Mouse (Mus musculus): Measurements from ENCODE around the gene Robo2. TPM values are rescaled to one million over a fixed set of nuclear protein-coding genes. Genes with fewer than 3 reads are reported as not detected.

The Robo2 gene
- polyA plus RNA-seq, 1 experiment from 2014 or later: 121 TPM

DNA sequence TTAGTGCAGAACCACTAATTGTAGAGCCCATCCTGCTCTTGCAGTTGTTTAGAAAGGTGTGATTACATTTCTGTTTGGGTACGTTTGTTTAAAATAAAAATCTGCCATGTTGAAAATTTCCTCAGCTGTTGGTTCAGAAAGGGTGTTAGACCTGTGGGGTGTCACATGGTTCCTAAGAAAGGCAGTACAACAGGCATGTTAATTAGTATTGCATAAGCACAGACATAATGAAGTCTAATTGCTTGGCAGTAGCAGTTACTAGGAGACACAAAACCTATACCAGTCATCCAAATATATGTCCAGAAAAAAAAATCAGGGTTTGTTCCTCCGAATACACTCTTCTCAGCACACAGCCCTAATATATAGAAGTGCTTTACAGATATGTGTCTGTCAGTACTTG is 220.0 kb downstream of the Robo2 start:
- Histone ChIP-seq H3K4me3 (no peak overlapping the region), H3K4me2 (no peak overlapping the region), H3K27ac (no peak overlapping the region), H3K9ac (no peak overlapping the region), H3K4me1 (no peaks in the 10 kb centered on the region), H3K36me3 (no peaks in the 10 kb centered on the region), H3K27me3 (no peaks in the 10 kb centered on the region), H3K9me3 (no peaks in the 10 kb centered on the region)
- WGBS: 86% methylated on average over 2 of the region's 2 CpGs
- ATAC-seq (ENCODE audit: insufficient number of reproducible peaks, insufficient read depth, low FRiP score, low TSS enrichment, low read depth): no peak

DNA sequence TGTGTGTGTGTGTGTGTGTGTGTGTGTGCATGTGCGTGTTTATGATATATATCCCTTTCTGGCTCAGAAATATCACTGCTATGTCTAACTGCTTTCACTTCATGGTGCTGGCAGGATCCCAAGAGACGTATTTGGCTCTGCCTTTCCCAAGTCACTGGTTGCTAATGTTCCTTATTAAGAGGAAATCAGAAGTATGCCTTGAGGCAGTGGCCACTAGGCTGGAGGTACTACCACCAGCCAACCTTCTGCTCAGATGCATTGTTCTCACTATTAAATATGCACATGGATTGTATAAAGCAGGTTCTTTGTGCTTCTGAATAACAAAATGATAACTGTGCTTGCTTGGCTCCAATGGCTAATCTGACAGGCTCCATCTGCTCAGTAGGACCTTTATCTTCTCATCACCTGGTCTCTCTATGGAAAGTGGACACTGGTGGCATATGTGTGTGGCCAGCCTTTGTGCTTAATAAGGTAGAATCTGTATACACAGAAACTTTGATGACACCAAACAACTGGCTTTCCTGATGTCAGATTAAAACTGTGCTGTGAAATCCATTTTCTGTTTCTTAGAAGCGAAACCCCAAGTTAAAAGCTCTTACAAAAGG is 229.0 kb downstream of the Robo2 start:
- no peak for ATAC-seq (ENCODE audit: insufficient number of reproducible peaks, insufficient read depth, low FRiP score, low TSS enrichment, low read depth)
- WGBS: 63% methylated on average over 3 of the region's 3 CpGs
- Histone ChIP-seq H3K36me3 (no peaks in the 10 kb centered on the region), H3K9me3 (no peaks in the 10 kb centered on the region), H3K9ac (no peak overlapping the region), H3K4me1 (peaks cover 4% of the 10 kb centered on the region; the same call in 1 of the 2 replicates), H3K4me2 (no peak overlapping the region), H3K27me3 (no peaks in the 10 kb centered on the region), H3K27ac (no peak overlapping the region), H3K4me3 (no peak overlapping the region)

DNA sequence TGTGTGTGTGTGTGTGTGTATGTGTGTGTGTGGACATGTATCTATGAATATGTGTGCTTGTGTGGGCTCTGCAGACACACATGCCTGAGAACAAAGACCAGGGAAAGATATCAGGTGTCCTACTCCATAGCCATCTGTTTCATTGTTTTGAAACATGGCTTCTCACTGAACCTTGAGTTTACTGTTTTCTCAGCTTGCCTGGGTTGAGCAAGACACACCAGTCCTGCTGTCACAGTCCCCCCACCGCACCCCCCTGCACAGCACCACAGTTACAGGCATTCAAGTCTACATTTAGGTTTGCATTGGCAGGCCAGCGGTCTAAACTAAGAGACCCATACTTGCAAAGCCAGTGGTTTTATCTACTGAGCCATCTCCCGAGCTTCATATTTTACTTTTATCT is 239.0 kb downstream of the Robo2 start:
- no peak overlapping the region for H3K4me2 ChIP-seq
- H3K9me3 ChIP-seq: no peaks in the 10 kb centered on the region
- H3K9ac ChIP-seq: no peak overlapping the region
- 73% methylated on average over 3 of the region's 3 CpGs for WGBS
- H3K4me3 ChIP-seq: no peak overlapping the region
- H3K4me1 ChIP-seq: 0 out of 2 replicates have a peak, but pooled peaks cover 3% of the 10 kb centered on the region
- no peaks in the 10 kb centered on the region for H3K27me3 ChIP-seq
- no peak overlapping the region for H3K27ac ChIP-seq
- H3K36me3 ChIP-seq: no peaks in the 10 kb centered on the region
- no peak for ATAC-seq (ENCODE audit: insufficient number of reproducible peaks, insufficient read depth, low FRiP score, low TSS enrichment, low read depth)

DNA sequence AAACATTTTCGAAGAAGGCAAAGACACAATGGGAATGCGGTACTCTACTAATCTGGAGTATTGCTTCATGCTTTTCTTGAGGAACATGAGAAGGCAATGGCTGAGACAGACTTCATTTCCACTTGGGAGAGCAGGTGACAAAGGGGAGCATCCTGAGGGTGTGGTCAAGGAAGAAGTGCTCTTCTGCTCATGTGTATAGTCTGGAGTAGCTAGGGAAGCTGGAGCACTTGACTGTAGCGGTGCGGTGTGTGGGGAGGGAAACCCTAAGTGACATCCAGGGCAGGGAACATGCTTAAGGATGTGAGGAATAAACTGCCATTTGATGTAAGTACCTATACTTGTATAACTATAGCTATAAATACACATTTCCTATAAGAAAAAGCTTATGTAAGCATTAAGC is 242.0 kb downstream of the Robo2 start:
- no peak for ATAC-seq (ENCODE audit: insufficient number of reproducible peaks, insufficient read depth, low FRiP score, low TSS enrichment, low read depth)
- Histone ChIP-seq H3K27me3 (no peaks in the 10 kb centered on the region), H3K9me3 (no peaks in the 10 kb centered on the region), H3K9ac (no peak overlapping the region), H3K4me1 (peaks cover 3% of the 10 kb centered on the region; the same call in 1 of the 2 replicates), H3K36me3 (no peaks in the 10 kb centered on the region), H3K4me2 (no peak overlapping the region), H3K4me3 (no peak overlapping the region), H3K27ac (peak overlapping the region; percentile 44; the same call in 1 of the 2 replicates)
- 93% methylated on average over 4 of the region's 4 CpGs for WGBS

DNA sequence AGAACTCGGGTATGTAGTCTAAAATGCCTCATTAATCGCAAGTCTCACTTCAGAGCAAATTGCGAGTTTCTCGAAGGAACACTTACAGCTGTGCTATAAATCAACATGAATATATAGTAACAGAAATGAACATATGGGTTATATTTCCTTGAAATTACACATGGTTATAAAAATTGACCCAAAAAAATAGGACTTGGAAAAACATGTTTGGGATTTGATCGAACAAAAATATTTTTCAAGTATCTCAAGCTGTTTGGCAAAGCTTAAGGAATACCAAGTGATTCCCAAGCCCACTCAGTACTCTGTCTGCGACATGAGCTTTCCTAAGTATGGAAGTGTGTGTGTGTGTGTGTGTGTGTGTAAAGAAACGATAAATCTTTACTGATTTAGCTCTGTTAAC is 242.5 kb downstream of the Robo2 start:
- ATAC-seq (ENCODE audit: insufficient number of reproducible peaks, insufficient read depth, low FRiP score, low TSS enrichment, low read depth): no peak
- Histone ChIP-seq H3K4me1 (peaks cover 3% of the 10 kb centered on the region; the same call in 1 of the 2 replicates), H3K27me3 (no peaks in the 10 kb centered on the region), H3K9me3 (no peaks in the 10 kb centered on the region), H3K9ac (no peak overlapping the region), H3K4me2 (no peak overlapping the region), H3K27ac (no peak overlapping the region), H3K4me3 (no peak overlapping the region), H3K36me3 (no peaks in the 10 kb centered on the region)
- 46% methylated on average over 7 of the region's 7 CpGs for WGBS

DNA sequence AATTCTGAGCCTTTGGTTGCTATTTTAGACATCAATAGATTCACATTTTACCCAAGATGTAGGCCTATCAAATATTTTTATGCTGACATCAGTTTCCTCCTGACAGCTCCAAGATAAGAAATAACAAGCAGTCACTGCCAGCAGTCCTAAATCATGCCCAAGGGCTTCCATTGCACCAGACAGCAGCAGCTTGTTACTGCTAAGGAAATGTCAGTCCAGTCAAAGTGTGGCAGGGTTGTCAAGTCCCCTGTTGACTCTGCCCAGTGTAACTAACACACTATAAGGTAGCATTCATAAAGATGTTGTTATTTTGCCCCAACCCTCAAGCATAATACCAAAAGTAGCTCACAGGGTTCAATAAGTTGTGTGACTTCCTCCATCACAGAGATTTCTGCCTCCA is 243.8 kb downstream of the Robo2 start:
- no peaks in the 10 kb centered on the region for H3K36me3 ChIP-seq
- no peak overlapping the region for H3K9ac ChIP-seq
- H3K9me3 ChIP-seq: no peaks in the 10 kb centered on the region
- no peak for ATAC-seq (ENCODE audit: insufficient number of reproducible peaks, insufficient read depth, low FRiP score, low TSS enrichment, low read depth)
- no peaks in the 10 kb centered on the region for H3K27me3 ChIP-seq
- H3K27ac ChIP-seq: no peak overlapping the region
- no peak overlapping the region for H3K4me3 ChIP-seq
- peaks cover 3% of the 10 kb centered on the region; the same call in 1 of the 2 replicates for H3K4me1 ChIP-seq
- H3K4me2 ChIP-seq: no peak overlapping the region

DNA sequence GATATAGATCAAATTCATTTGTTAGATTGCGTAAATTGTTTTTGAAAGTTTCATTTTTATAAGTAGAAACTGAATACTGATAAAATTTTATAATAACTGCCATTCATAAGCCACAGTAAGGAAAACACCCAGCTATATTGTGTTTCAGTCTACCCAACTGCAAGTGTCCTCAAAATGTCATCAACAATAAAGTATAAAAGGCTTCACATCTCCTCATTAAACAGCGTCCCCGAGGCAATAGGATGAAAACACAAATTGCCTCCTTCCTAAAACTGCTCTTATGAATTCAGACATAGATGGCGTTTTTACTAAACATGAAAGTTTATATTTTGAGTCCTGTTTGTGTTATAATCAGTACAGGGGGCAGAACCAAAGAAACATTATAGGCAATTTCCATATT is 249.6 kb downstream of the Robo2 start:
- Histone ChIP-seq H3K4me3 (no peak overlapping the region), H3K36me3 (no peaks in the 10 kb centered on the region), H3K4me1 (no peaks in the 10 kb centered on the region; the same call in 1 of the 2 replicates), H3K27me3 (no peaks in the 10 kb centered on the region), H3K9ac (no peak overlapping the region), H3K27ac (no peak overlapping the region), H3K9me3 (no peaks in the 10 kb centered on the region), H3K4me2 (no peak overlapping the region)
- WGBS: 69% methylated on average over 4 of the region's 4 CpGs
- ATAC-seq (ENCODE audit: insufficient number of reproducible peaks, insufficient read depth, low FRiP score, low TSS enrichment, low read depth): no peak

DNA sequence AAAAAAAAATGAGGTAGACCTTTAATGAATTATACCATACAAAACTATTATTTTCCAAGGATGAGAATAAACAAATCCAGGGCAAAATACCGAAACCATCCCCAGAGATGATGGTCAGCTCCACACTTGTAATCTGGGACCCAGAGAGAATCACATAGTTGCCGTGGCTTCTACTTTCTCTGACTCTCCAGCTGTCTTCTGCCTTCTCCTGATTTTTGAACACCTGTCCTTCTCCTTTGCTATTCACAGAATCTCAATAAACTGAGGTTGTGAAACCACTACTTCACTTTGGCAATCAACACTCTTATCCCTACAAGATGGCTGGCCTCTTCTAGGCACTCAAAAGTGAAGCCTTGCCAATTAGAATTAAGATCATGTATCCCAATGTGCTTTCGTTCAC is 252.4 kb downstream of the Robo2 start:
- Histone ChIP-seq H3K4me2 (no peak overlapping the region), H3K27ac (no peak overlapping the region), H3K4me3 (no peak overlapping the region), H3K27me3 (no peaks in the 10 kb centered on the region), H3K9ac (no peak overlapping the region), H3K9me3 (no peaks in the 10 kb centered on the region), H3K36me3 (no peaks in the 10 kb centered on the region), H3K4me1 (no peaks in the 10 kb centered on the region)
- 81% methylated on average over 3 of the region's 3 CpGs for WGBS
- ATAC-seq (ENCODE audit: insufficient number of reproducible peaks, insufficient read depth, low FRiP score, low TSS enrichment, low read depth): no peak

DNA sequence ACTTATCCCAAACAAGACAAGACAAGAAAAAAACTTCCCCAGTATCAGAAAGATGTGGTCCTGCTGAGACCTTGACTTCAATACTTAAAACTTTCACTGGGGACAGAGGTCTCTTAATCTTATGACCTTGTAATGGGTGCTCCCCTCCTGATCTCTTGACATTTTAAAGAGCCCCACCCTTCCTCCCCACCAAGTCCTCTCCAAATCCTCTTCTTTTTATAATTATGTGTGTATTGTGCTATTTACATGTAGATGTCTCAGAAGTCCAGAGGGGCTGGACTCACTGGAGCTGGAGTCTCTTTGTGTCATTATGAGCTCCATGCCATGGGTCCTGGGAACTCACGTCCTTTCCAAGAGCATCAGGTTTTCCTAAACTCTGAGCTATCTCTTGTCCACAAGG is 275.4 kb downstream of the Robo2 start:
- Histone ChIP-seq H3K4me3 (no peak overlapping the region), H3K27ac (no peak overlapping the region), H3K27me3 (no peaks in the 10 kb centered on the region), H3K4me1 (peaks cover 9% of the 10 kb centered on the region), H3K9me3 (no peaks in the 10 kb centered on the region), H3K4me2 (no peak overlapping the region), H3K36me3 (no peaks in the 10 kb centered on the region), H3K9ac (no peak overlapping the region)
- WGBS: 91% methylated on average over 1 of the region's 1 CpGs
- no peak for ATAC-seq (ENCODE audit: insufficient number of reproducible peaks, insufficient read depth, low FRiP score, low TSS enrichment, low read depth)

DNA sequence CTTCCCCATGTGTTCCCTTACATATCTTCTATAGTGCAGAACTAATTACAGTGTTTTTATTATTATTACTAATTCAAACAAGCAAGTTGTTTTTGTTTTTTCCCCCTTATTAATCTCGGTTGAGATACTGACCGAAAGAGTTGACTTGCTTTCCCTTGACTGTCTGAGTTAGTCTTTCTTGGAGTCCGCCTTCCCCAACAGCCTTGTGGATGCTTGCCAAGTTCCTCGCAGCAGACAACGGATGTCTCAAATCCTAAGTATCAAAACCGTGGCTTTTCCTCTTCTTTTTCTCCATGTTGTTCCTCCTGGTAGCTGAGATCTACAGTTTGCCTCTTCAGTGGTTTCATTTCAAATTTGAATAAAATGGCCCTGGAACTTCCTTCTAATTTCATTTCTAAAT is 278.8 kb downstream of the Robo2 start:
- H3K27me3 ChIP-seq: no peaks in the 10 kb centered on the region
- H3K4me1 ChIP-seq: peaks cover 9% of the 10 kb centered on the region
- 69% methylated on average over 6 of the region's 6 CpGs for WGBS
- no peaks in the 10 kb centered on the region for H3K36me3 ChIP-seq
- no peak for ATAC-seq (ENCODE audit: insufficient number of reproducible peaks, insufficient read depth, low FRiP score, low TSS enrichment, low read depth)
- H3K9me3 ChIP-seq: no peaks in the 10 kb centered on the region
- H3K9ac ChIP-seq: no peak overlapping the region
- no peak overlapping the region for H3K27ac ChIP-seq
- H3K4me2 ChIP-seq: no peak overlapping the region
- H3K4me3 ChIP-seq: no peak overlapping the region

DNA sequence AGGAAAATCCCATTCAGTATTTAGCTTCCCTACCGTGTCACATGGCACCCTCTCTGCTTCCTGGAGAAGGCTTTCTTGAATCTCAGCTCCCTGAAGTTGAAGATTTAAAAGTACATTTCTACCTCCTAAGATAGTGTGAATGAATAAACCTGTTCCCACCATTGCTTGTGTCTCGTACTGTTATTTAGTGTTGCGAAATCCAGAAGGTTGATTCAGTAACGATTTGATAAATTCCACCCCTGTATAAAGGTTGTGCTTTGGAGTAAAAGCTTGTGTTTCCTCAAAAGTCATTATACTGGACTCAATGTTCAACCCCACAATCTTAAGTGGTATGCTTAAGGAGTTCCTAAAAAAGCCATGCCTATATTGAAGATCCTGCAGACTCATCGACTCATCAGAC is 280.3 kb downstream of the Robo2 start:
- Histone ChIP-seq H3K36me3 (no peaks in the 10 kb centered on the region), H3K9ac (no peak overlapping the region), H3K4me2 (no peak overlapping the region), H3K4me1 (peaks cover 9% of the 10 kb centered on the region), H3K27ac (no peak overlapping the region), H3K4me3 (no peak overlapping the region), H3K27me3 (no peaks in the 10 kb centered on the region), H3K9me3 (no peaks in the 10 kb centered on the region)
- ATAC-seq (ENCODE audit: insufficient number of reproducible peaks, insufficient read depth, low FRiP score, low TSS enrichment, low read depth): no peak
- WGBS: 92% methylated on average over 5 of the region's 5 CpGs

DNA sequence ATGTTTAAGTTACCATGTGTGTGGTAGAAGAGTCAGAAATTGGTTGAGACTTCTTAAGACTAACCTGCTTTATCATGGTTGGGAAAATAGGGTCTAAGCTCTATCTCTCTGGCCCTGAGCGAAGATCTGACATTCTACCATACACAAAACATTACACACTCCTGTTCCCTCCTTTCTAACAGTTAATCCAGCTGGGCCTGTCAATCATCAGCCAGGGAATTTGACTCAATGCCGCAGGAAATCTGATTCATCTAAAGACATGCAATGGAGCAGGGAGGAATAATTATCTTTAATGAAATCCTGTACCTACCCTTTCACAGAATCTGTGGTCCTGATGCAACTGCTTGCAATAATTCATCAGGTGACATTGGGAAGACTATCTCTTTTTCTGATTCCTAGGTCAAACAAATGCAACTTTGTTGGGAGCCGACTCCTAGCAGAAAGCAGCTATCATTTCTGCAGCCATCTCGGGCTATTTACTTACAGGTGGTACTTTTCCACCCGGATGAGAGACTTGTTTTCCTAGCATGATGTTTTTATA is 283.1 kb downstream of the Robo2 start:
- Histone ChIP-seq H3K36me3 (no peaks in the 10 kb centered on the region), H3K27me3 (no peaks in the 10 kb centered on the region), H3K4me3 (no peak overlapping the region), H3K9me3 (no peaks in the 10 kb centered on the region), H3K4me1 (no peaks in the 10 kb centered on the region), H3K9ac (no peak overlapping the region), H3K27ac (no peak overlapping the region), H3K4me2 (no peak overlapping the region)
- WGBS: 54% methylated on average over 5 of the region's 5 CpGs
- ATAC-seq (ENCODE audit: insufficient number of reproducible peaks, insufficient read depth, low FRiP score, low TSS enrichment, low read depth): no peak

Measured in embryonic facial prominence, embryonic 13.5 days (tissue).